Mouse (Mus musculus): ENCODE measurements at regions not wholly inside any gene's neighbourhood (a gene's known extent, or its start where the extent isn't known, plus 50 kb on each side); places are given as distances from the start of the nearest gene placed in this dataset.

GRCm38 (mm10) chr1:88594484-88595254 is 84.8 kb upstream of the Glrp1 start:
- peaks cover 10% of the 10 kb centered on the region for H3K4me1 ChIP-seq
- WGBS: 42% methylated on average over 9 of the region's 9 CpGs
- no peaks in the 10 kb centered on the region for H3K27me3 ChIP-seq (replicated peaks)
- no peak for ATAC-seq (ENCODE audit: low FRiP score)
- H3K36me3 ChIP-seq: no peaks in the 10 kb centered on the region
- H3K27ac ChIP-seq (replicated peaks): no peak overlapping the region
- no peak overlapping the region for H3K9ac ChIP-seq (replicated peaks)
- no peak overlapping the region for H3K4me2 ChIP-seq
- no peaks in the 10 kb centered on the region for H3K9me3 ChIP-seq (replicated peaks)
- H3K4me3 ChIP-seq (replicated peaks): no peak overlapping the region

GRCm38 (mm10) chr1:88592036-88592435 is 82.2 kb upstream of the Glrp1 start:
- no peak overlapping the region for H3K4me3 ChIP-seq (replicated peaks)
- H3K27me3 ChIP-seq (replicated peaks): no peaks in the 10 kb centered on the region
- 49% methylated on average over 6 of the region's 6 CpGs for WGBS
- peaks cover 10% of the 10 kb centered on the region for H3K4me1 ChIP-seq
- no peak for ATAC-seq (ENCODE audit: low FRiP score)
- no peaks in the 10 kb centered on the region for H3K36me3 ChIP-seq
- H3K4me2 ChIP-seq: no peak overlapping the region
- no peak overlapping the region for H3K9ac ChIP-seq (replicated peaks)
- H3K9me3 ChIP-seq (replicated peaks): no peaks in the 10 kb centered on the region
- H3K27ac ChIP-seq (replicated peaks): no peak overlapping the region

GRCm38 (mm10) chr1:88590802-88591380 is 81.0 kb upstream of the Glrp1 start:
- no peaks in the 10 kb centered on the region for H3K36me3 ChIP-seq
- ATAC-seq (ENCODE audit: low FRiP score): no peak
- H3K4me2 ChIP-seq: no peak overlapping the region
- H3K4me1 ChIP-seq: peaks cover 10% of the 10 kb centered on the region
- no peaks in the 10 kb centered on the region for H3K9me3 ChIP-seq (replicated peaks)
- 82% methylated on average over 9 of the region's 9 CpGs for WGBS
- H3K27me3 ChIP-seq (replicated peaks): no peaks in the 10 kb centered on the region
- no peak overlapping the region for H3K9ac ChIP-seq (replicated peaks)
- no peak overlapping the region for H3K27ac ChIP-seq (replicated peaks)
- no peak overlapping the region for H3K4me3 ChIP-seq (replicated peaks)

DNA sequence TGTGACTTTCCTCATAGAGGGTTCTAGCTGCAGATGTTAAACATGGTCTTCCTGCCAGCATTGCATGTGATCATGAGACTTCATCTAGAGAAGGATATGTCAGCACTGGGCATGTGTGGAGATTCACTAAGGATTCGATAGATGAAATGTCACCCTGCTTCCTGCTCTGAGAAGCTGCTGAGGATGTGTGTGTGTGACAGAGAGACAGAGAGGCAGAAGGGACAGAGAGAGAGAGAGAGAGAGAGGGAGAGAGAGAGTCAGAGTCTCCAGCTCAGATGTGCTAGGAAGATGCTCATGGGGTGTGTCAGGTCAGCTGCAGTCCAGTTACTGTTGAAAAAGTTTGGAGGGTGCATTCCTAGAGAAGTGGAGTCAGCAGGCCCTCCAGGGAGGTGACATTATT is 78.9 kb upstream of the Glrp1 start:
- Histone ChIP-seq H3K4me2 (no peak overlapping the region), H3K4me1 (0 out of 2 replicates have a peak, but pooled peaks cover 2% of the 10 kb centered on the region), H3K4me3 (replicated peaks) (no peak overlapping the region), H3K27me3 (replicated peaks) (no peaks in the 10 kb centered on the region), H3K9ac (replicated peaks) (no peak overlapping the region), H3K27ac (replicated peaks) (no peak overlapping the region), H3K9me3 (replicated peaks) (no peaks in the 10 kb centered on the region), H3K36me3 (no peaks in the 10 kb centered on the region)
- 78% methylated on average over 1 of the region's 1 CpGs for WGBS
- ATAC-seq (ENCODE audit: low FRiP score): no peak

GRCm38 (mm10) chr1:88586823-88587820 is 77.3 kb upstream of the Glrp1 start:
- no peak for ATAC-seq (ENCODE audit: low FRiP score)
- no peaks in the 10 kb centered on the region for H3K27me3 ChIP-seq (replicated peaks)
- 0 out of 2 replicates have a peak, but pooled peaks cover 2% of the 10 kb centered on the region for H3K4me1 ChIP-seq
- H3K27ac ChIP-seq (replicated peaks): no peak overlapping the region
- H3K4me2 ChIP-seq: no peak overlapping the region
- H3K9me3 ChIP-seq (replicated peaks): no peaks in the 10 kb centered on the region
- no peaks in the 10 kb centered on the region for H3K36me3 ChIP-seq
- H3K9ac ChIP-seq (replicated peaks): no peak overlapping the region
- 83% methylated on average over 13 of the region's 13 CpGs for WGBS
- no peak overlapping the region for H3K4me3 ChIP-seq (replicated peaks)

DNA sequence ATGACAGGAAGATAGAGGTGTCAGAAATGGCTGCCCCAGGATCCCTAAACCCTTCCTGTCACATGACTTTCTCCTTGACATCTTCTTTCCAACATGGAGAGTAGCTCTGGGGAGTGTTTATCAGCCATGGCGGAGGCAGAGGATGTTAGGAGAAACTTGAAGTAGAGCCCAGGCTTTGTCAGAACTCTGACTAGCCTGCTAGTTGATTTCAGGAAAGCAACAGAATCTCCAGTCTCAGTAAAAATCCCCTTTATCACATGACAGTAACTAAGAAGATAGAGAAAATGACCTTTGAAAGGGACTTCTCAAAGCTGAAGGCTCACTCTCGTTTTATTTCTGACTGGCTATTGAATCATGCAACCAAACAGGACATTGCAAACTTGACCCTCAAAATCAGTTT is 76.3 kb upstream of the Glrp1 start:
- no peak for ATAC-seq (ENCODE audit: low FRiP score)
- no peaks in the 10 kb centered on the region for H3K4me1 ChIP-seq
- no peaks in the 10 kb centered on the region for H3K9me3 ChIP-seq (replicated peaks)
- H3K27ac ChIP-seq (replicated peaks): no peak overlapping the region
- no peaks in the 10 kb centered on the region for H3K27me3 ChIP-seq (replicated peaks)
- 79% methylated on average over 2 of the region's 2 CpGs for WGBS
- H3K4me2 ChIP-seq: no peak overlapping the region
- no peak overlapping the region for H3K4me3 ChIP-seq (replicated peaks)
- H3K36me3 ChIP-seq: no peaks in the 10 kb centered on the region
- H3K9ac ChIP-seq (replicated peaks): no peak overlapping the region

GRCm38 (mm10) chr1:88584515-88585033 is 74.7 kb upstream of the Glrp1 start:
- Histone ChIP-seq H3K9me3 (replicated peaks) (no peaks in the 10 kb centered on the region), H3K4me1 (no peaks in the 10 kb centered on the region), H3K9ac (replicated peaks) (no peak overlapping the region), H3K36me3 (no peaks in the 10 kb centered on the region), H3K4me2 (no peak overlapping the region), H3K27me3 (replicated peaks) (no peaks in the 10 kb centered on the region), H3K4me3 (replicated peaks) (no peak overlapping the region), H3K27ac (replicated peaks) (no peak overlapping the region)
- ATAC-seq (ENCODE audit: low FRiP score): no peak
- 67% methylated on average over 5 of the region's 5 CpGs for WGBS

GRCm38 (mm10) chr1:88578231-88578620 is 68.4 kb upstream of the Glrp1 start:
- no peak overlapping the region for H3K4me2 ChIP-seq
- H3K4me3 ChIP-seq (replicated peaks): no peak overlapping the region
- H3K27ac ChIP-seq (replicated peaks): no peak overlapping the region
- no peaks in the 10 kb centered on the region for H3K4me1 ChIP-seq
- H3K36me3 ChIP-seq: no peaks in the 10 kb centered on the region
- H3K9ac ChIP-seq (replicated peaks): no peak overlapping the region
- H3K9me3 ChIP-seq (replicated peaks): no peaks in the 10 kb centered on the region
- no peaks in the 10 kb centered on the region for H3K27me3 ChIP-seq (replicated peaks)
- ATAC-seq (ENCODE audit: low FRiP score): no peak

DNA sequence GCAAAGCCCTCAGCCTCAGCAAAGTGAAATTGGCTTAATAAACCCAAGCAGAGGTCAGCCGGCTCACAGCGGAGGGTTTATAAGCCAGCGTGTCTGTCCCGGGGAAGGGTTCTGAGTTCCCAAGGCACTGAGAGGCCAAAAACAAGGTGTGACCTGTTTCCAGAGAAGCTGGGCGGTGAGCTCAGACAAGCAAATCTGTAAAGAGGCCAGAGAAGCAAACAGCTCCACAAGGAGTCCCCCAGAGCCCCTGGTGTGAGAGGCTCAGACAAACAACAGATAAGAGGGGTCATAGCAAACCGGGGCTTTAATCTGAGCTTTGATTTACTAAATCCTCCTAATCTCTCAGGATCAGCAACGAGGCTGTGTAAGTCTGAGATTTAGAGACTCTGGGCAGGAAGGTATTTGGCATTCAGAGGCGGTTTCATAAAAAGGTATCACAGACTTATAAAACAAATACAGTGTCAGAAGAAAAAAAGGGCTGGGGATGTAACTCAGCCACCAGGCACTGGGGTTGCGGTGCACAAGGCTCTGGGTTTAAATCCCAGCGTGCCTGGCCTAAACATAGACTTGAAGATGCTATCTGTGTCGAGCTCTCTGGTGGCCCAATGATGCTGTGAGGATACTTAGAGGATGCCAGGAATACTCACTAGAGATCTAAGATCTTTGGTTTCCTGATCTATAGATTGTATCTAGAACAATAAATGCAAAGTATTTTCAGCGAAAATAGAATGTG is 67.8 kb upstream of the Glrp1 start:
- Histone ChIP-seq H3K4me1 (no peaks in the 10 kb centered on the region), H3K27me3 (replicated peaks) (no peaks in the 10 kb centered on the region), H3K9ac (replicated peaks) (no peak overlapping the region), H3K4me3 (replicated peaks) (no peak overlapping the region), H3K9me3 (replicated peaks) (no peaks in the 10 kb centered on the region), H3K36me3 (no peaks in the 10 kb centered on the region), H3K4me2 (no peak overlapping the region), H3K27ac (replicated peaks) (no peak overlapping the region)
- ATAC-seq (ENCODE audit: low FRiP score): no peak
- 46% methylated on average over 12 of the region's 12 CpGs for WGBS

GRCm38 (mm10) chr1:88575917-88576669 is 66.2 kb upstream of the Glrp1 start:
- no peaks in the 10 kb centered on the region for H3K27me3 ChIP-seq (replicated peaks)
- no peaks in the 10 kb centered on the region for H3K36me3 ChIP-seq
- no peak for ATAC-seq (ENCODE audit: low FRiP score)
- H3K4me2 ChIP-seq: no peak overlapping the region
- WGBS: 81% methylated on average over 14 of the region's 14 CpGs
- no peak overlapping the region for H3K4me3 ChIP-seq (replicated peaks)
- no peaks in the 10 kb centered on the region for H3K4me1 ChIP-seq
- no peak overlapping the region for H3K27ac ChIP-seq (replicated peaks)
- no peaks in the 10 kb centered on the region for H3K9me3 ChIP-seq (replicated peaks)
- H3K9ac ChIP-seq (replicated peaks): no peak overlapping the region

Data from neural tube, embryonic 15.5 days (tissue).